Mouse (Mus musculus): ENCODE results near the gene Hpca.

GRCm38 (mm10) chr4:129117720-129118510, 3.9 kb downstream of the Hpca start:
- TF ChIP-seq CTCF (IDR thresholded peaks at IDR 0.05; ENCODE audit: low read depth, low read length) (no peak), POLR2A (IDR thresholded peaks at IDR 0.05; ENCODE audit: borderline replicate concordance, low read depth, low read length) (no peak)

Measured in bone marrow macrophage, adult 2 months (primary cell).